Mouse (Mus musculus) midbrain, embryonic 16.5 days (tissue): ENCODE data around the gene Cep350. TPM values are rescaled to one million over a fixed set of nuclear protein-coding genes. Genes with fewer than 3 reads are reported as not detected.

Source experiments
- ATAC-seq: fragments of 200-750 bp; cut with Nextera tagmentation; 2 replicates; pipeline ENCODE4 v1.8.0; 2017; ENCODE audit warnings: moderate TSS enrichment
- H3K27ac ChIP-seq: fragments of 300-500 bp; sonication (generic); 2 replicates; pipeline ENCODE4 v1.5.1; 2014; ENCODE audit warnings: mild to moderate bottlenecking, low read length, mixed read lengths
- H3K27me3 ChIP-seq: fragments of 300-500 bp; sonication (generic); 2 replicates; pipeline ENCODE4 v1.6.1; 2014; ENCODE audit warnings: low read depth, low read length, mixed read lengths; ENCODE audit not compliant: control insufficient read depth, insufficient read depth
- H3K36me3 ChIP-seq: fragments of 300-500 bp; sonication (generic); 2 replicates; pipeline ENCODE4 v1.6.1; 2014; ENCODE audit warnings: mild to moderate bottlenecking, low read length, moderate library complexity, mixed read lengths; ENCODE audit not compliant: control insufficient read depth, insufficient read depth
- H3K4me1 ChIP-seq: fragments of 300-500 bp; sonication (generic); 2 replicates; pipeline ENCODE4 v1.6.1; 2014; ENCODE audit warnings: mild to moderate bottlenecking, low read length, mixed read lengths; ENCODE audit not compliant: control insufficient read depth, insufficient read depth
- H3K4me2 ChIP-seq: fragments of 300-500 bp; sonication (generic); 2 replicates; pipeline ENCODE4 v1.6.1; 2014; ENCODE audit warnings: mild to moderate bottlenecking, low read length, mixed read lengths
- H3K4me3 ChIP-seq: fragments of 300-500 bp; sonication (generic); 2 replicates; pipeline ENCODE4 v1.5.1; 2014; ENCODE audit warnings: low read depth, mild to moderate bottlenecking, low read length, moderate library complexity, mixed read lengths
- H3K9ac ChIP-seq: fragments of 300-500 bp; sonication (generic); 2 replicates; pipeline ENCODE4 v1.6.1; 2014; ENCODE audit warnings: low read depth, low read length, mixed read lengths
- H3K9me3 ChIP-seq: fragments of 300-500 bp; sonication (generic); replicated peaks from 2 replicates; pipeline ENCODE4 v1.6.1; 2014; ENCODE audit warnings: mild to moderate bottlenecking, low read length, mixed read lengths; ENCODE audit not compliant: control insufficient read depth, poor library complexity, severe bottlenecking
- WGBS: fragments of 180-500 bp; shearing (Covaris S2); extraction: QIAGEN DNeasy Blood & Tissue Kit; methylation state at CpG from one replicate; pipeline ENCODE4 v1.1.7; 2014; 5-methylcytosine and 5-hydroxymethylcytosine counted together
- polyA plus RNA-seq: library from polyadenylated mRNA; unstranded; fragments of >200 nt; fragmentation: Nextera tagmentation; extraction: Ambion mirVana; gene quantifications from 2 replicates; pipeline ENCODE4 v1.2.1, GENCODE M21; 2015

The Cep350 gene
- polyA plus RNA-seq, 1 experiment from 2014 or later = 8.8 TPM

GRCm38 (mm10) chr1:155990391-155990790 is 17.3 kb upstream of the Cep350 start:
- 0 out of 2 replicates have a peak, but pooled peaks cover 4% of the 10 kb centered on the region for H3K4me1 ChIP-seq
- no peaks in the 10 kb centered on the region for H3K27me3 ChIP-seq
- WGBS = 79% methylated on average over 11 of the region's 11 CpGs
- H3K4me3 ChIP-seq = no peak overlapping the region
- ATAC-seq = no peak
- no peak overlapping the region for H3K4me2 ChIP-seq
- H3K9me3 ChIP-seq = no peaks in the 10 kb centered on the region
- no peak overlapping the region for H3K9ac ChIP-seq
- no peak overlapping the region for H3K27ac ChIP-seq
- H3K36me3 ChIP-seq = no peaks in the 10 kb centered on the region

GRCm38 (mm10) chr1:155989387-155989786 is 16.3 kb upstream of the Cep350 start:
- Histone ChIP-seq H3K27ac (no peak overlapping the region), H3K36me3 (no peaks in the 10 kb centered on the region), H3K4me1 (0 out of 2 replicates have a peak, but pooled peaks cover 4% of the 10 kb centered on the region), H3K4me2 (no peak overlapping the region), H3K4me3 (no peak overlapping the region), H3K9me3 (no peaks in the 10 kb centered on the region), H3K27me3 (no peaks in the 10 kb centered on the region), H3K9ac (no peak overlapping the region)
- 2% methylated on average over 2 of the region's 2 CpGs for WGBS
- ATAC-seq = no peak

GRCm38 (mm10) chr1:155987625-155988024 is 14.6 kb upstream of the Cep350 start:
- H3K27me3 ChIP-seq = no peaks in the 10 kb centered on the region
- no peaks in the 10 kb centered on the region for H3K36me3 ChIP-seq
- no peak overlapping the region for H3K9ac ChIP-seq
- no peak overlapping the region for H3K4me2 ChIP-seq
- H3K27ac ChIP-seq = no peak overlapping the region
- 0 out of 2 replicates have a peak, but pooled peaks cover 4% of the 10 kb centered on the region for H3K4me1 ChIP-seq
- no peak overlapping the region for H3K4me3 ChIP-seq
- ATAC-seq = no peak
- no peaks in the 10 kb centered on the region for H3K9me3 ChIP-seq
- WGBS = 85% methylated on average over 2 of the region's 2 CpGs

- Histone ChIP-seq H3K4me3 (no peak overlapping the region), H3K4me2 (no peak overlapping the region; the same call in 1 of the 2 replicates), H3K9ac (no peak overlapping the region), H3K36me3 (no peaks in the 10 kb centered on the region), H3K9me3 (no peaks in the 10 kb centered on the region), H3K4me1 (peaks cover 27% of the 10 kb centered on the region), H3K27me3 (no peaks in the 10 kb centered on the region), H3K27ac (no peak overlapping the region)
- ATAC-seq = no peak
- WGBS = 65% methylated on average over 2 of the region's 2 CpGs
Observed at GRCm38 (mm10) chr1:155974931-155975330, 1.9 kb upstream of the Cep350 start.

GRCm38 (mm10) chr1:155973719-155974379 is 794 bp upstream of the Cep350 start:
- WGBS = 4% methylated on average over 19 of the region's 19 CpGs
- no peaks in the 10 kb centered on the region for H3K9me3 ChIP-seq
- H3K27ac ChIP-seq = peak overlapping the region; percentile 98
- H3K4me1 ChIP-seq = peaks cover 32% of the 10 kb centered on the region
- peak overlapping the region; percentile 73 for H3K9ac ChIP-seq
- no peaks in the 10 kb centered on the region for H3K36me3 ChIP-seq
- ATAC-seq = peak; percentile 34
- H3K27me3 ChIP-seq = no peaks in the 10 kb centered on the region
- peak overlapping the region; percentile 88 for H3K4me2 ChIP-seq
- peak overlapping the region; percentile 96 for H3K4me3 ChIP-seq

GRCm38 (mm10) chr1:155972146-155973067 is 648 bp downstream of the Cep350 start:
- Histone ChIP-seq H3K27ac (peak overlapping the region; percentile 98), H3K9ac (peak overlapping the region; percentile 98), H3K36me3 (no peaks in the 10 kb centered on the region), H3K9me3 (no peaks in the 10 kb centered on the region), H3K4me2 (peak overlapping the region; percentile 83), H3K4me1 (peaks cover 33% of the 10 kb centered on the region), H3K4me3 (peak overlapping the region; percentile 96), H3K27me3 (no peaks in the 10 kb centered on the region)
- WGBS = 3% methylated on average over 47 of the region's 51 CpGs
- ATAC-seq = no peak; the same call in none of the 2 replicates

- no peak for ATAC-seq
- H3K4me1 ChIP-seq = no peaks in the 10 kb centered on the region
- H3K4me3 ChIP-seq = no peak overlapping the region
- H3K27ac ChIP-seq = no peak overlapping the region
- H3K9me3 ChIP-seq = no peaks in the 10 kb centered on the region
- no peak overlapping the region for H3K4me2 ChIP-seq
- no peak overlapping the region for H3K9ac ChIP-seq
- WGBS = 97% methylated on average over 2 of the region's 2 CpGs
- H3K36me3 ChIP-seq = peaks cover 17% of the 10 kb centered on the region
- no peaks in the 10 kb centered on the region for H3K27me3 ChIP-seq
Observed at GRCm38 (mm10) chr1:155949170-155949569, 23.9 kb downstream of the Cep350 start.

- ATAC-seq = no peak
- Histone ChIP-seq H3K4me3 (no peak overlapping the region), H3K4me1 (no peaks in the 10 kb centered on the region), H3K4me2 (no peak overlapping the region), H3K9ac (no peak overlapping the region), H3K27ac (no peak overlapping the region), H3K36me3 (peaks cover 10% of the 10 kb centered on the region), H3K27me3 (no peaks in the 10 kb centered on the region), H3K9me3 (no peaks in the 10 kb centered on the region)
- 92% methylated on average over 2 of the region's 2 CpGs for WGBS
Observed at GRCm38 (mm10) chr1:155944361-155944760, 28.7 kb downstream of the Cep350 start.

GRCm38 (mm10) chr1:155937416-155937815 is 35.6 kb downstream of the Cep350 start:
- Histone ChIP-seq H3K4me1 (no peaks in the 10 kb centered on the region), H3K27ac (no peak overlapping the region), H3K9me3 (no peaks in the 10 kb centered on the region), H3K36me3 (peaks cover 28% of the 10 kb centered on the region), H3K9ac (no peak overlapping the region), H3K4me2 (no peak overlapping the region), H3K27me3 (no peaks in the 10 kb centered on the region), H3K4me3 (no peak overlapping the region)
- WGBS = 97% methylated on average over 2 of the region's 2 CpGs
- ATAC-seq = no peak
